Mouse (Mus musculus): Measurements from ENCODE around the gene Traip.

The Traip gene

GRCm38 (mm10) chr9:107950460-107951355 is 772 bp downstream of the Traip start:
- no peaks in the 10 kb centered on the region for H3K27me3 ChIP-seq (ENCODE audit: control insufficient read depth, insufficient read depth, low read length, poor library complexity, severe bottlenecking)
- DNase-seq (ENCODE audit: low read depth, low spot score), result peak; percentile 81
- H3K36me3 ChIP-seq (ENCODE audit: control insufficient read depth, insufficient read depth, low read length, poor library complexity, severe bottlenecking), result 0 out of 2 replicates have a peak, but pooled peaks cover under 1% of the 10 kb centered on the region

DNA sequence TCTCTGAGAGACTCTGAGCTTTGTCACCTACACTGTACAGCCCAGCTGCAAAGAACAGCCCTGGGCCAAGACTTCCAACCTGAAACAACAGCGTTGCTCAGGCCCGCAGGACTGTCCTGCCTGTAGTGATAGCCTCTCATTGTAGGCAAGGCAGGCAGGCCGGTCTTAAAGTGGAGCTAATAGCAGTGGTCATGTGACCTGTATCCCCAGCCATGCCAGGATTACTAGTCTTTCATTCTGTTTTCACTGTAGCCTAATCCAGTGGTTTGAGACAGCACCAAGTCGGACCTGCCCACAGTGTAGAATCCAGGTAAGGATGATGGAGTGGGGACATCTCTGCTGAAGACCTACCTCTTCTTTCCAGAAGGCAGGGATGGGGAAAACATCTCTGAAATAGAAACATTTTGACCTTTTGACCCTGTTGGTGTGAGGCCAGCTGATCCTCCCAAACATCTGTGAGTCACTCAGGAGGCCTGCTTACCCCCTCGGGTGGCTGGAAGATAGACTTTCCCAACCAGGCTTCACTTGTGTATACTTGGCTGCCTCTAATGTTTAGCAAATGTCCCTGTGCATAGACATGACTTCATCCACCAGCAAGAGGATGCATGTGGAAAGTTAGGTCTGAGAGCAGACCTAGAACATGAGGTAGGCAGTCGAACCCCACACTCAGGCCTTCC is 5.8 kb downstream of the Traip start:
- Histone ChIP-seq H3K27me3 (ENCODE audit: control insufficient read depth, insufficient read depth, low read length, poor library complexity, severe bottlenecking) (no peaks in the 10 kb centered on the region), H3K36me3 (ENCODE audit: control insufficient read depth, insufficient read depth, low read length, poor library complexity, severe bottlenecking) (0 out of 2 replicates have a peak, but pooled peaks cover 2% of the 10 kb centered on the region)
- DNase-seq (ENCODE audit: low read depth, low spot score), result no peak

GRCm38 (mm10) chr9:107957141-107957540 is 7.2 kb downstream of the Traip start:
- 0 out of 2 replicates have a peak, but pooled peaks cover 2% of the 10 kb centered on the region for H3K36me3 ChIP-seq (ENCODE audit: control insufficient read depth, insufficient read depth, low read length, poor library complexity, severe bottlenecking)
- no peaks in the 10 kb centered on the region for H3K27me3 ChIP-seq (ENCODE audit: control insufficient read depth, insufficient read depth, low read length, poor library complexity, severe bottlenecking)
- no peak for DNase-seq (ENCODE audit: low read depth, low spot score)

DNA sequence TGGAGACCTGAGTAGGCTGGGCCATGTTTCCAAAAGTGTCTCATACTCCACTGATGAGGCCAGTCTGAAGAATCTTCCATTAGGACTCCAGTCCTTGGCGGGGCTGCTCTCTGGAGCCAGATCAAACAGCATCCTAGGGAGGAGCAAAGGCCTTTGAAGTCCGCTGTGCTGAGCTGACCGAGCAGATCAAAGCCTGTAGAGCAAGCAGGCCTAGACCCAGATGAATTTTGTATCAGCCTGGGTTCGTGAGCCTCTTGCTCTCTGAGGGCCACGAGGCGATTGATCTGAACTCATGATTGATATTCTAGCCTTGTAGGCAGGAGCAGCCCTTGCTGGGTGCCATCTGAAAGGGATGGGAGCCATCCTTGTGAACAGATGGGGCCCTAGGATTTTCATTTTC is 10.0 kb downstream of the Traip start:
- H3K36me3 ChIP-seq (ENCODE audit: control insufficient read depth, insufficient read depth, low read length, poor library complexity, severe bottlenecking), result 0 out of 2 replicates have a peak, but pooled peaks cover 2% of the 10 kb centered on the region
- H3K27me3 ChIP-seq (ENCODE audit: control insufficient read depth, insufficient read depth, low read length, poor library complexity, severe bottlenecking), result no peaks in the 10 kb centered on the region
- no peak for DNase-seq (ENCODE audit: low read depth, low spot score)

- peak; percentile 41 for DNase-seq (ENCODE audit: low read depth, low spot score)
- Histone ChIP-seq H3K27me3 (ENCODE audit: control insufficient read depth, insufficient read depth, low read length, poor library complexity, severe bottlenecking) (no peaks in the 10 kb centered on the region), H3K36me3 (ENCODE audit: control insufficient read depth, insufficient read depth, low read length, poor library complexity, severe bottlenecking) (no peaks in the 10 kb centered on the region)
These were observed 11.0 kb downstream of the Traip start for GRCm38 (mm10) chr9:107960928-107961327.

GRCm38 (mm10) chr9:107961351-107961762 is 11.4 kb downstream of the Traip start:
- DNase-seq (ENCODE audit: low read depth, low spot score), result no peak
- no peaks in the 10 kb centered on the region for H3K27me3 ChIP-seq (ENCODE audit: control insufficient read depth, insufficient read depth, low read length, poor library complexity, severe bottlenecking)
- no peaks in the 10 kb centered on the region for H3K36me3 ChIP-seq (ENCODE audit: control insufficient read depth, insufficient read depth, low read length, poor library complexity, severe bottlenecking)

GRCm38 (mm10) chr9:107961881-107962280 is 11.9 kb downstream of the Traip start:
- Histone ChIP-seq H3K36me3 (ENCODE audit: control insufficient read depth, insufficient read depth, low read length, poor library complexity, severe bottlenecking) (no peaks in the 10 kb centered on the region), H3K27me3 (ENCODE audit: control insufficient read depth, insufficient read depth, low read length, poor library complexity, severe bottlenecking) (no peaks in the 10 kb centered on the region)
- no peak for DNase-seq (ENCODE audit: low read depth, low spot score)

DNA sequence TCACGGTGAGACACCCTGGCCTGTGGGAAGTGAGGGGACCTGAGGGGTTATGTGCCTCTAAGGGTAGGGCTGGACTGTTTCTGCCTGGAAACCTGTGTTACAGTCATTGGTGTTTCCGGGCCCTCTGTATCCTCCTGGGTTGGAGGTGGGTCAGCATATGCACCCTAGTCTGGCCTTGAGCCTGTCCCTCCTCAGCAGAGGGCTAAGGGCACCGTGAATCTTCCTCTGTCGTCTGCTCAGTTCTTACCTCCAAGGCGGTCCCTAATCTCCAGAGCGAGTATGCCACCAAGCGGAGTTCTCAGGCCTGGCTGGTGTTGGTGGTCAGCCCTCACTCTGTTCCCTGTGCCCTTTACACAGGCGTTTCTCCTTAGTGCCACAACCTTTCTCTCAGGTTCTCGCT is 13.0 kb downstream of the Traip start:
- no peak for DNase-seq (ENCODE audit: low read depth, low spot score)
- no peaks in the 10 kb centered on the region for H3K27me3 ChIP-seq (ENCODE audit: control insufficient read depth, insufficient read depth, low read length, poor library complexity, severe bottlenecking)
- no peaks in the 10 kb centered on the region for H3K36me3 ChIP-seq (ENCODE audit: control insufficient read depth, insufficient read depth, low read length, poor library complexity, severe bottlenecking)

DNA sequence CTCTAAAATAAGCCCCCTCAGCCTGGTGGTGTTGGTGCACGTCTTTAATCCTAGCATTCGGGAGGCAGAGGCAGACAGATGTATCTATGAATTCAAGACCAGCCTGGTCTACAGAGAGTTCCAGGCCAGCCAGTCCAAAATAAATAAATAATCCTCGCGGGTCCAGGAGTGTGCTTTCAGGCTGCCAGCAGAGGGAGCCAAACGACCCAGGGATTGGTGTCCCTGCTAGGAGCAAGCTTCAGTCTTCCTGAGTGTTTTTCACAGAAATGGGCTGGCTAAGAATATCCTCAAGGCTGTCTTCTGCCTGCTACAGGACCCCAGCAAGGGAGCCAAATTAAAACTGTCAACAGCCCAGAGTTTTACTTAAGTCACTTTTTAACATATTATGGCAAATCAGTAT is 13.8 kb downstream of the Traip start:
- DNase-seq (ENCODE audit: low read depth, low spot score), result peak; percentile 90
- Histone ChIP-seq H3K36me3 (ENCODE audit: control insufficient read depth, insufficient read depth, low read length, poor library complexity, severe bottlenecking) (no peaks in the 10 kb centered on the region), H3K27me3 (ENCODE audit: control insufficient read depth, insufficient read depth, low read length, poor library complexity, severe bottlenecking) (no peaks in the 10 kb centered on the region)

DNA sequence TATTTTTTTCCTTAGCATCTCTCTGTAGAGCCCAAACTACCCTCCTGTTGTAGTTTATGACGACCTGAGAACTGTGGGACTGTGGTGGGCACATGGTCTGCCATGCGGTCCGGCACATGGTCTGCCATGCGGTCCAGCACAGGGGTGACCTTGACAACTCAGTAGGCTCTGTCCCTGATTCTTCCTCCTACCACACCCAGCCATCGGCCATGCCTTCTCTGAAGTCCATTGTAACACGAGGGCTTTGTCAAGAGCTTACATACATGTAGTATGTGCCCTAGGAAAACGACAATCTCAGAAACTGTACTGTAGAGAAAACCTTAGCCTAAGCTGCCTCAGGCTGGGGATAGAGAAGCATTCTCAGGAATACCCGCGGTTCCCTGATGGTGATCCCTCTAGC is 14.7 kb downstream of the Traip start:
- DNase-seq (ENCODE audit: low read depth, low spot score), result no peak
- no peaks in the 10 kb centered on the region for H3K27me3 ChIP-seq (ENCODE audit: control insufficient read depth, insufficient read depth, low read length, poor library complexity, severe bottlenecking)
- no peaks in the 10 kb centered on the region for H3K36me3 ChIP-seq (ENCODE audit: control insufficient read depth, insufficient read depth, low read length, poor library complexity, severe bottlenecking)

- Histone ChIP-seq H3K36me3 (ENCODE audit: control insufficient read depth, insufficient read depth, low read length, poor library complexity, severe bottlenecking) (no peaks in the 10 kb centered on the region), H3K27me3 (ENCODE audit: control insufficient read depth, insufficient read depth, low read length, poor library complexity, severe bottlenecking) (no peaks in the 10 kb centered on the region)
- DNase-seq (ENCODE audit: low read depth, low spot score), result no peak
These were observed 16.7 kb downstream of the Traip start for GRCm38 (mm10) chr9:107966676-107967075.

- no peaks in the 10 kb centered on the region for H3K27me3 ChIP-seq (ENCODE audit: control insufficient read depth, insufficient read depth, low read length, poor library complexity, severe bottlenecking)
- no peaks in the 10 kb centered on the region for H3K36me3 ChIP-seq (ENCODE audit: control insufficient read depth, insufficient read depth, low read length, poor library complexity, severe bottlenecking)
- DNase-seq (ENCODE audit: low read depth, low spot score), result no peak
These were observed 17.5 kb downstream of the Traip start for GRCm38 (mm10) chr9:107967437-107967836.

- no peaks in the 10 kb centered on the region for H3K36me3 ChIP-seq (ENCODE audit: control insufficient read depth, insufficient read depth, low read length, poor library complexity, severe bottlenecking)
- no peak for DNase-seq (ENCODE audit: low read depth, low spot score)
- no peaks in the 10 kb centered on the region for H3K27me3 ChIP-seq (ENCODE audit: control insufficient read depth, insufficient read depth, low read length, poor library complexity, severe bottlenecking)
These were observed 18.6 kb downstream of the Traip start for GRCm38 (mm10) chr9:107968531-107968930.

GRCm38 (mm10) chr9:107970311-107970710 is 20.4 kb downstream of the Traip start:
- H3K27me3 ChIP-seq (ENCODE audit: control insufficient read depth, insufficient read depth, low read length, poor library complexity, severe bottlenecking), result no peaks in the 10 kb centered on the region
- DNase-seq (ENCODE audit: low read depth, low spot score), result no peak
- no peaks in the 10 kb centered on the region for H3K36me3 ChIP-seq (ENCODE audit: control insufficient read depth, insufficient read depth, low read length, poor library complexity, severe bottlenecking)

All from splenic B cell, adult 2 months (primary cell).